8 mouse cellular contexts compared by ENCODE assay signal in the genomic region with DNA sequence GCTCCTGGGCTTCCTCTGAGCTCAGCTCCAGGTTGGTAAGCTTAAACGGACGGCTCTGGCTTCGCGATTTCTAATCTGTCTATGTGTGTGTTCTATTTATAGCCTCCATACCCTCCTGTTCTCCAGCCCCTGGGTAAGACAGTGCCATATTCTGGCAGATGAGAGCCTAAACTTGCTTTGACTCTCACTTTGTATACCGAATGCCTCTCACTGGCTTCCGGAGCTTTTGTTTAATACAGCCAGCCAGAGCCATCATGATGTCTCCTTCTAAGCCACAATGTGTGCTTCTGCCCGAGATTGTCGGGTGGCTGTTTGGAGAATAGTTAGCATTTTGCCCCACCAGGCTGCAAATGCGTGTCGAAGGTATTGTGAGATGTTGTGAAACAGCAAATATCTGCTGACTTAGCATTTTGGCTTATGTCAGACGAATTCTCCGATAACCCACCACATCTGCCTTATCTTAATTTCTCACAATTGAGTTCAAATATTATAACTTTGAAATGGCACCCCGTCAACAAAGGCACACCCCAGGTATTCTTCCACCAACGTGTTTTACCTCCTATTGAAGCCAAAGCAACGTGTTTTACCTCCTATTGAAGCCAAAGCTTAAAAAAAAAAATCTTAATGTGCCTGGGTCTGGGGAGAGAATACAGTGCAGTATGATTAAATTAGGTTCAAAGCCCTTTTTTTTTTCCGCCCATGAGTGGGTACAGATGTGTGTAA.
A peak's percentile ranks its signal among the peaks of the same experiment; 100 is the strongest.
DNase-seq lines count a peak whose midpoint lies in the region; ATAC-seq lines count a peak whose summit lies in the region.

No protein-coding gene starts in this region.

- H3K9me3 ChIP-seq in heart, embryonic 13.5 days: no peaks in the 10 kb centered on the region
- H3K9me3 ChIP-seq in neural tube, embryonic 14.5 days (ENCODE audit: control insufficient read depth, low read length): no peaks in the 10 kb centered on the region

- DNase-seq in heart, postnatal 25 days (ENCODE audit: low spot score): no peak
- DNase-seq in brain, embryonic 18.5 days (ENCODE audit: low read depth, low spot score): peak; percentile 32
- DNase-seq in frontal cortex, postnatal 10 days (ENCODE audit: low spot score in 2 of 2): peak; percentile 13 to 31
- DNase-seq in left cerebral cortex, postnatal 14 days (ENCODE audit: low spot score in 2 of 2): peak; percentile 39 to 49
- DNase-seq in urinary bladder, postnatal 10 days (ENCODE audit: low spot score): no peak
- no peak for DNase-seq in lung, postnatal 25 days (ENCODE audit: low spot score)

- H3K27me3 ChIP-seq in heart, embryonic 13.5 days (replicated peaks): peaks cover 10% of the 10 kb centered on the region; the same call in 1 of the 2 replicates
- H3K27me3 ChIP-seq in neural tube, embryonic 14.5 days (ENCODE audit: control insufficient read depth, insufficient read depth, low read length): no peaks in the 10 kb centered on the region

- H3K9ac ChIP-seq in heart, embryonic 13.5 days: peak overlapping the region; percentile 68
- peak overlapping the region; percentile 69 for H3K9ac ChIP-seq in neural tube, embryonic 14.5 days (replicated peaks; ENCODE audit: low read depth, low read length)

- intact Hi-C loops in heart, postnatal 25 days (cut with DNase I): no loop called here
- intact Hi-C loops in left cerebral cortex, postnatal 14 days (cut with DNase I): loop anchor here (5.0 to 10.0 kb wide), 3 partner anchors 161 to 383 kb away; no protein-coding TSS in a partner anchor

- no peaks in the 10 kb centered on the region for H3K36me3 ChIP-seq in heart, embryonic 13.5 days
- no peaks in the 10 kb centered on the region for H3K36me3 ChIP-seq in neural tube, embryonic 14.5 days (ENCODE audit: control insufficient read depth, insufficient read depth, low read length)

- H3K27ac ChIP-seq in heart, embryonic 13.5 days (replicated peaks): no peak overlapping the region
- peak overlapping the region; percentile 76 for H3K27ac ChIP-seq in neural tube, embryonic 14.5 days (ENCODE audit: low read depth, low read length)

- no peak for ATAC-seq in heart, embryonic 13.5 days (ENCODE audit: extremely low read depth, insufficient number of reproducible peaks, low FRiP score, low TSS enrichment)
- ATAC-seq in neural tube, embryonic 14.5 days (ENCODE audit: low read depth): peak; percentile 65

- WGBS in heart, embryonic 13.5 days: 7% methylated on average over 16 of the region's 16 CpGs
- WGBS in neural tube, embryonic 14.5 days: 2% methylated on average over 16 of the region's 16 CpGs

- peak overlapping the region; percentile 70 for H3K4me2 ChIP-seq in heart, embryonic 13.5 days
- peak overlapping the region; percentile 66 for H3K4me2 ChIP-seq in neural tube, embryonic 14.5 days (ENCODE audit: low read depth, low read length)

- H3K4me3 ChIP-seq in heart, embryonic 13.5 days: peak overlapping the region; percentile 50
- H3K4me3 ChIP-seq in neural tube, embryonic 14.5 days (ENCODE audit: low read depth, low read length): peak overlapping the region; percentile 46

- H3K4me1 ChIP-seq in heart, embryonic 13.5 days: peaks cover 20% of the 10 kb centered on the region
- peaks cover 5% of the 10 kb centered on the region; the same call in 1 of the 2 replicates for H3K4me1 ChIP-seq in neural tube, embryonic 14.5 days (ENCODE audit: control insufficient read depth, insufficient read depth, low read length)

Comparison
In these comparisons a context has a peak if more than half of its experiments do, and no peak if none do; other contexts are left out.
1. DNase-seq: peak in brain, embryonic 18.5 days (single experiment), frontal cortex, postnatal 10 days (2 of 2) and left cerebral cortex, postnatal 14 days (2 of 2); none in heart, postnatal 25 days (single experiment), urinary bladder, postnatal 10 days (single experiment) and lung, postnatal 25 days (single experiment).